Mouse (Mus musculus) bone marrow, adult 2 months (tissue): ENCODE measurements around the gene Pgp. TPM values are rescaled to one million over a fixed set of nuclear protein-coding genes. Genes with fewer than 3 reads are reported as not detected.

Experiments
- H3K27ac ChIP-seq: fragments of 200-500 bp; 2 replicates; pipeline ENCODE4 v1.5.1; 2012; ENCODE audit warnings: low read depth, mild to moderate bottlenecking, control low read depth, inconsistent platforms, low read length; ENCODE audit not compliant: control insufficient read depth, poor library complexity, insufficient read depth
- H3K4me1 ChIP-seq: fragments of 200-500 bp; 2 replicates; pipeline ENCODE4 v1.6.1; 2011; ENCODE audit warnings: low read length; ENCODE audit not compliant: control insufficient read depth, insufficient read depth
- H3K4me3 ChIP-seq: fragments of 200-500 bp; replicated peaks from 2 replicates; pipeline ENCODE3; 2011; ENCODE audit warnings: mild to moderate bottlenecking, low read depth, low read length, control low read depth; ENCODE audit not compliant: control insufficient read depth
- CTCF ChIP-seq: fragments of 200-500 bp; IDR thresholded peaks from 2 replicates; pipeline ENCODE4 v1.5.1; 2011; ENCODE audit warnings: low read length, control low read depth; ENCODE audit not compliant: control insufficient read depth, insufficient read depth
- POLR2A ChIP-seq: fragments of 200-500 bp; IDR thresholded peaks from 2 replicates; pipeline ENCODE4 v1.6.1; 2011; ENCODE audit warnings: low read depth, mild to moderate bottlenecking, control low read depth, low read length, borderline replicate concordance; ENCODE audit not compliant: control insufficient read depth
- WGBS: fragments of 180-500 bp; shearing (Covaris S2); methylation state at CpG from one replicate; pipeline ENCODE4 v1.1.7; 2018; 5-methylcytosine and 5-hydroxymethylcytosine counted together
- polyA plus RNA-seq: library from polyadenylated mRNA; stranded (reverse); fragments of >200 nt; gene quantifications from 2 replicates; pipeline ENCODE4 v1.2.4, GENCODE M21; 2011; ENCODE audit warnings: low replicate concordance; ENCODE audit not compliant: missing spikeins, insufficient read depth, insufficient read length

The Pgp gene
- polyA plus RNA-seq, 1 experiment = 34.7 TPM

- no peaks in the 10 kb centered on the region; the same call in none of the 2 replicates for H3K4me1 ChIP-seq
- no peak overlapping the region for H3K4me3 ChIP-seq
- no peak overlapping the region for H3K27ac ChIP-seq
- no peak for TF ChIP-seq CTCF
- no peak for TF ChIP-seq POLR2A
- 88% methylated on average over 5 of the region's 5 CpGs for WGBS
These were observed 1.5 kb upstream of the Pgp start for GRCm38 (mm10) chr17:24468636-24469246.

DNA sequence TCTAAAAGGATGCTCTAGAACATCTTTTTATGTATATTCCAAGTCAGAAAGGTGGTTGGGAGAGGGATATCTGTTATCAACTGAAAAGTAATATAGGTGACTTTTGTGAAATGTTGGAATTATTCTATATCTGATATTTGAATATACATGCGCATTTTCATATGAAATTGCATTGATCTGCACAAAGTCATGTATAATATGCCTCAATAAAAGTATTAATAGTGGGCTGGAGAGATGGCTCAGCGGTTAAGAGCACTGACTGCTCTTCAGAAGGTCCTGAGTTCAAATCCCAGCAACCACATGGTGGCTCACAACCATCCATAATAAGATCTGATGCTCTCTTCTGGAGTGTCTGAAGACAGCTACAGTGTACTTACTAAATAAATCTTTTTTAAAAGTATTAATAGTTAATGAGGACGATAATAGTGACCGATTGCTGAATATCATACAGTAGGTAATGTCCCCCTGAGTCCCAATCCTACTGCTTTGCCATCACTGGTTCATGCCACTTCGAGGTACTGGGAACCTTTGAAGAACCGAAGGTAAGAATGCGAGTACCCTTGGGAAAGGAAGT is 769 bp upstream of the Pgp start:
- TF ChIP-seq CTCF (no peak), POLR2A (no peak)
- H3K27ac ChIP-seq = peak overlapping the region; percentile 94
- H3K4me1 ChIP-seq = no peaks in the 10 kb centered on the region; the same call in none of the 2 replicates
- 16% methylated on average over 7 of the region's 7 CpGs for WGBS
- peak overlapping the region; percentile 94 for H3K4me3 ChIP-seq

- H3K4me3 ChIP-seq = peak overlapping the region; percentile 94
- WGBS = 2% methylated on average over 68 of the region's 68 CpGs
- no peaks in the 10 kb centered on the region; the same call in none of the 2 replicates for H3K4me1 ChIP-seq
- H3K27ac ChIP-seq = peak overlapping the region; percentile 81
- no peak for TF ChIP-seq CTCF
- TF ChIP-seq POLR2A = peak; percentile 22; the same call in 1 of the 2 replicates
These were observed 722 bp downstream of the Pgp start for GRCm38 (mm10) chr17:24470701-24471527.

GRCm38 (mm10) chr17:24472512-24472911 is 2.3 kb downstream of the Pgp start:
- TF ChIP-seq POLR2A = no peak
- no peak for TF ChIP-seq CTCF
- Histone ChIP-seq H3K4me3 (peak overlapping the region; percentile 19), H3K4me1 (peaks cover 2% of the 10 kb centered on the region), H3K27ac (no peak overlapping the region)
- WGBS = 75% methylated on average over 4 of the region's 4 CpGs

GRCm38 (mm10) chr17:24473612-24474275 is 3.6 kb downstream of the Pgp start, which contains the start of gene Bricd5:
Bricd5 (plus strand) TSS chr17:24473884.
- WGBS = 80% methylated on average over 6 of the region's 6 CpGs
- Histone ChIP-seq H3K4me1 (peaks cover 5% of the 10 kb centered on the region), H3K27ac (no peak within 1 kb of the TSS; the same call in 1 of the 2 replicates), H3K4me3 (peak within 1 kb of the TSS; percentile 19)
- TF ChIP-seq POLR2A (no peak), CTCF (no peak)

- no peak overlapping the region for H3K27ac ChIP-seq
- TF ChIP-seq POLR2A (no peak), CTCF (no peak)
- peaks cover 5% of the 10 kb centered on the region for H3K4me1 ChIP-seq
- no peak overlapping the region for H3K4me3 ChIP-seq
- whole genome bisulfite sequencing = 92% methylated on average over 5 of the region's 5 CpGs
These were observed 4.4 kb downstream of the Pgp start for GRCm38 (mm10) chr17:24474557-24474956.

GRCm38 (mm10) chr17:24475586-24475985 is 5.4 kb downstream of the Pgp start:
- H3K4me1 ChIP-seq = peaks cover 5% of the 10 kb centered on the region
- WGBS = 75% methylated on average over 6 of the region's 6 CpGs
- TF ChIP-seq POLR2A (no peak), CTCF (no peak)
- no peak overlapping the region for H3K4me3 ChIP-seq
- H3K27ac ChIP-seq = no peak overlapping the region
